Mouse (Mus musculus): ENCODE data around the gene Fahd1.

Gene Fahd1

DNA sequence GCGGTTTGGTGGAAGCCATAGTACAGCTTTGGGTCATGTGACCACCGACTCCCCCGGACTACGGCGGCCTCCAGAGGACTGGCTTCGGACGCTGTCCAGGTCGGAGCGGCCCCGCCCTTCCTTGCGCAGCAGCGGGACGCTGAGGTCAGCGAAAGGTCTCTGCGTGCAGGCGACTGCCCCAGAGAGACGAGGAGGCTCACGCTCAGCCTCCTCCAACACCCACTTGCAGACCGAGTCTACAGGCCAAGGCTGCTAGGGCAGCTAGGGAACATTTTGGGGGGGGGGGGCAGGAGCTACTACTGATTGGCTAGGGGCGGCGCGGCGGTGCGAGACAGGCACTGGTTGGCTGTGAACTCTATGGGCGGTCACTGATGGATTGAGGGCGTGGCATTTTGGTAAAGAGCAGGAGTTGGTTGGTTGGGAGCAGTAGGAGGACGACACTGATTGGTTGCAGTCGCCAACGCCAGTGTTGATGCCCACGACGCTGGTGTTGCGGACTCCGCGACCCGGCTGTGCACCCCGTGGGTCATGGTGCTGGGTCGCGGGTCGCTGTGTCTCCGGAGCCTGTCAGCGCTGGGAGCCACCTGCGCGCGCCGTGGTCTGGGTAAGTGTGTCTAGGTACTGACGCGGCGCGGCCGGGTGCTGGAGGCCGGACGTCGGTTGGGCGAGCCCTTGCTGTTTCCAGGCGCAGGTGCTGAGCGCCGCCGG is at the start of gene Fahd1:
Gene Fahd1, minus strand, starts transcription at position 300 of the 708 bp plus-strand sequence.
- peak; percentile 87 for DNase-seq

DNA sequence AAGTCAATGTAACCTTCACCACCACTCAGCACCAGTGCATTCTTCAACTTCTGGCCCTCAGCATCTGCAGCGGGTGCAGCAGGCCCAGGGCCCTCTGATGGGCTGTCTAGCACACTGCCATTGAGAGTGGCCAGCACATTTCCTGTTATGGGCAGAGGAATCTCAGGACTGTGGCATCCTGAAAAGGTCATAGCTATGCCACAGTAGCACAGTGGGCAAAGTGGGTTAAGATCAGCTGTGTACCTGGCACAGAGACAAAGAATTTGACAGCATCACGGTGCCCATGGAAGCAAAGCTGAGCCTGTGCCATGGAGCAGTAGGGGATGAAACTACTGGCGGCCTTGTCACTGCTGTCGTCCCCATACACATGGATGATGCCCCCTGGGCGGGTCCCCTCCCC is 49.0 kb upstream of the Fahd1 start:
- DNase-seq: no peak

DNA sequence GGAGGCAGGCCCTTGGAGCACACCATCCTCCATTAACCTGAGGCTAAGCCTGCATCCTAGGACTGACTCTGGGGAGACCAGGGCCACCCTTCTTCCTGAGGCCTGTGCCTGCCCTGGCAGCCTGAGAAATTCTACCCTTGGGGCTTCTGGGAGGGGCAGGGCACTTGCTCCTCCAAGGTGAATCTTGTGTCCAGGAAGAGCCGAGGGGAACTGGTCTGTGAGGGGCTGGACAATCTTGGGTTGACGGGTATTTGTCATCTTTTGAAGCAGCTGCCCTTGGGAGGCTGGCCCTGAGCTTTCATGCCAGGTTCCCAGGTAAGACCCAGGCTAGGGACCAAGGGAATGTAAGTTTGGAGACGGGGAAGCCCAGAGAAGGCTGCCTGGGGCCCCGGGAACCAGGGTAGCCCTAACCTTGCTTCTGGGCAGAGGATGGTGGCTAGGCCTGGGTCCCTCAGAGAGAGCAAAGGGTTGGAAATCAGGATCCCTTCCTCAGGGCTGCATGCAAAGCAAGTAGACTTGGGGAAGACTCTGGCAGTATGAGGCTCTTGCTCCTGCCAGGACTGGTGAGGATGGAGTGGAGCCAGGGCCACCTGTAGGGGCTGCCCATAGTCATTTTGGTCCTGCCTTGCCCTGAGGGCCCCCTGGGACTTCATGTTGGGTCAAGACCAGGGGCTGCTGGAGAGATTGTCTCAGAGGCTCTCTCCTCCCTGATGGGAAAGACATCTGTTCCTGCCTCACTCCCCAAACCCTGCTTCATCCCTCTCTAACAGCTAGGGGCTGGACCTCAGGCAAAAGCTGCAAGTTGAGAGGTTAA is 48.1 kb upstream of the Fahd1 start:
- DNase-seq: no peak

DNA sequence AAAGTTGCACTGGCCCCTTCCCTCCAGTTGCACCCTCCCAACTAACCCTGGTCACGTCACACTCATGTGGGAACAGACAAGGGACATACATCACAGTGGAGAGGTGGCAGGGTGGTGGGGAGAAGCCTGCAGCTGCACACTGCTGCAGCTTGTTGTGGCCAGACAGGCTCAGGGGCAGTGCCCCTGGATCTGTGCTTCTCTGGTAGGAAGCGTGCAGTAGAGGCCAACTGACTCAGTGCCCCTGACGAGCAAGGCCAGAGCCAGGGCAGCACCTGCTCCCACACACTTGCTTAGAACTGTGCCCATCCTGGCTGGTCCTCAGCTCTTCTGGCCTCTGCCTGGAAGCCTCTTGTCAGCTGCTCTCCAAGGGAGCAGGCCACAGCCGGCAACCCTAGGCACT is 47.4 kb upstream of the Fahd1 start:
- DNase-seq: no peak

DNA sequence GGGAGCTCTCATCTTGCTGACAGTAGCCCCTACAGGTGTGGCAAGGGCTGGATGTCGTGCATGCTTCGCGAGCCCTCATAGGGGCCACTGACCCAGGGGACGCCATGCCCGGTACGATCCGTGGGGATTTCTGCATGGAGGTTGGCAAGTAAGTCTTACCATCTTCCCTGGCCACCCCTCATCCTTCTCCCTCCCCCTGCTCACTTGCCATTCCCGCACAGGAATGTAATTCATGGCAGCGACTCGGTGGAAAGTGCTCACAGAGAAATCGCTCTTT is 46.8 kb upstream of the Fahd1 start:
- no peak for DNase-seq

DNA sequence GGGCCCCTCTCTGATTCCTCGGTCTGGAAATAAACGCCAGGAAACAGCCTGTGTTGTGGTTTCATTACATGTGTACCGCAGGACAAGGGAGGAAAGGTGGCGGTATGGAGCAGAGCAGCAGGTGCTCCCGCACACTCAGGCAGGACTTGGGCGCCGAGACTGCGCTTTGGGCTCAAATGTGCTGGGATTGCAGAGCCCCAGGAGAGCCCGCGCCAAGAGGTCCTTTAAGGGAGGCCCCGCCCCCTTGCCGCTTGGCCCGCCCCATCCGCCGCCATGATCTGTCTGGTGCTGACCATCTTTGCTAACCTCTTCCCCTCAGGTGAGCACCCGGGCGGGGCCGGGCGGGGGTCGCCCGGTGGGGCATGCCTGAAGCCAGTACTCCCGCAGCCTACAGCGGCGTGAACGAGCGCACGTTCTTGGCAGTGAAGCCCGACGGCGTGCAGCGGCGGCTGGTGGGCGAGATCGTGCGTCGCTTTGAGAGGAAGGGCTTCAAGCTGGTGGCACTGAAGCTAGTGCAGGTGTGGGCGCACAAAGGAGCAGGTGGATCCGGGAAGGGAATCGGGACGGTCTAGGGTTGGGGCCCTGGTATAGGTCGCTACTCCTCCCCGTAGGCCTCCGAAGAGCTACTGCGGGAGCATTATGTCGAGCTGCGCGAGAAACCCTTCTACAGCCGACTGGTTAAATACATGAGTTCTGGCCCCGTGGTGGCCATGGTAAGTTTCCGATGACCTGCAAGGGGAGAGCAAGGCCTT is 46.3 kb upstream of the Fahd1 start, which contains the start of gene Nme3:
Gene Nme3, plus strand, starts transcription at position 260 of the 752 bp plus-strand sequence.
- DNase-seq: peak; percentile 74

DNA sequence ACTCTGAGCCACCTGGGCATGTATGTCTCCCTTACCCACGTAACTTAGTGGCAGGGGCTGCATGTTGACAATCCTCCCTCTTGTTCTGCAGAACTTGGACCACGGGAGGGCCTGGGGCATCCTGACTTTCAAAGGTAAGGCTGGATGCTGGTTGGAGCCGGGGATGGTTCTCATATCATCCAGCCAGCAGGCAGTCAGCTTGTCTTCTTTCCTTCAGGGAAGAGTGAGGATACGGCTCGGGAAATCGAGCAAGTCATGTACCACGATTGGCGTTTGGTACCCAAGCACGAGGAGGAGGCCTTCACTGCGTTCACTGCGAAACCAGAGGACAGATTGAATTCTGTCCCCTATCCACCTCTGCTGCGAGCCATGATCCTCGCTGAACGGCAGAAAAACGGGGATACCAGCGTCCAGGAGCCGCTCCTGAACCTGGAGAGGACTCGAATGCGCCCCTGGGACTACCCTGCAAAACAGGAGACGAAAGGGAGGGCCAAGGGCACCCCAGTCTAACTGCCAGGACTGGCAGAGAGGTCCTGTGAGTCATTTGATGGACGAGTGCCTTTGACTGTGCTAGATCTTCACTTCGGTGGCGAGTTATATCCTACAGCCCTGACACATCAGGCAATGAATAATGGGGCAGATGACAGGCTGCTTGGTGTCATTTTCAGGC is 45.5 kb upstream of the Fahd1 start:
- DNase-seq: no peak

DNA sequence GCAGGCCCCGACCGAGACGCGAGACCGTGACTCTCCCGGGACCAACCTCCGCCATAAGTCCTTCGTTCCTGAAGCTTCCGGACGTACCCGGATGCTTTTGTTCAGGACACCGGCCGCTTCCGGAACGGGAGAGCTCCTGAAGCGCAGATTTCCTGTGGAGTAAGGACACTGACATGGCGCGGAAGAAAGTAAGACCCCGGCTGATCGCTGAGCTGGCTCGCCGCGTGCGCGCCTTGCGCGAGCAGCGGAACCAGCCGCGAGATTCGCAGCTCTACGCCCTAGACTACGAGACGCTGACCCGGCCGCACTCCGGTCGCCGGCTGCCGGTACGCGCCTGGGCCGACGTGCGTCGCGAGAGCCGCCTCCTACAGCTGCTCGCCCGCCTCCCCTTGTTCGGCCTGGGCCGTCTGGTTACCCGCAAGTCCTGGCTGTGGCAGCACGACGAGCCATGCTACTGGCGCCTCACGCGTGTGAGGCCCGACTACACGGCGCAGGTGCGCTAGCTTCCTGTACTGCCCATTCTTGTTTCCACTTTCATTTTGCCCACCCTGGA is 44.9 kb upstream of the Fahd1 start, which contains the start of the genes Eme2 and Mrps34:
Gene Eme2, minus strand, starts transcription at position 93 of the 553 bp plus-strand sequence.
Gene Mrps34, plus strand, starts transcription at position 122 of the 553 bp plus-strand sequence.
- DNase-seq: peak; percentile 79

DNA sequence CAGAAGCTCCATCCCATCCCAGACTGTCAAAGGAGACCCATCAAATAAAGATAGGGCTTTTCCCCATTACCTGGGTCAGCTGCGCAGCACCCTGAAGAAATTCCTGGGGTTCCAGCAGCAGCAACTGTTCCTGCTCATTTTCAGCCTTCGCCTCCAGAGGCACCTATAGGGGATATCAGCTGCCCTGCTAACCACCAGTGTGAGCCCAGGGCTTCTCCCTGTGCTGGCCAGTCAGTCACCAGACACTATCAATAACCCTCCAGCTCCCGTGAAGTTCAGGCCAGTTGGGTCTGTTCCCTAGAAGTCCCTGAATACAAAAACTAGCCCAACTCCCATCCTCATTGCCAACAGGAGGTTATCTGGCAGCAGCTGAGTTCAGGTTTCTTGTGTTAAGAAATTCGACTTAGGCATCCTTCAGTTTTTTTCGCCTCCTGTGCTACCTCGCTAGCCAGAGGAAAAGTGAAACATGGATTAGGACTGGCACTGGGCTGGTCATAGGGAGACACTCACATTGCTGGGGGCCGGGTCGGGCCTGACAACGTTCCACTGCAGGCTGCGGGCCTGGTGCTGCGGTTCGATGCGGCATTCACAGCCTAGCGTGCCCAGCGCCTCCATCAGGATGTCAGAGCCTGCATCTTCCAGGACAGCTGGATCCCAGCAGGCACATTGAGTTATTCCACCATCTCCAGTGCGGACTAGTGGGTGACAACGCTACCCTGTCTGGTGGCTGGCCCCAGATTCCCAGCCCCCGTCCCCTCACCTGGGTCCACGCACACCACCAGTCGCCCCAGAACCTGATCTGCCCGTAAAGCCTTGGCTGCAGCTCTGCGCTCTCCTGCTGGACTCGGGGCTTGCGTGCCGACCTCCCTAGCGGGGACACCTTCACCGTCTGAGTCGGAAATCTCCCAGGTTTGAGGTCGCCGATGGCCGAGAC is 44.2 kb upstream of the Fahd1 start:
- no peak for DNase-seq

DNA sequence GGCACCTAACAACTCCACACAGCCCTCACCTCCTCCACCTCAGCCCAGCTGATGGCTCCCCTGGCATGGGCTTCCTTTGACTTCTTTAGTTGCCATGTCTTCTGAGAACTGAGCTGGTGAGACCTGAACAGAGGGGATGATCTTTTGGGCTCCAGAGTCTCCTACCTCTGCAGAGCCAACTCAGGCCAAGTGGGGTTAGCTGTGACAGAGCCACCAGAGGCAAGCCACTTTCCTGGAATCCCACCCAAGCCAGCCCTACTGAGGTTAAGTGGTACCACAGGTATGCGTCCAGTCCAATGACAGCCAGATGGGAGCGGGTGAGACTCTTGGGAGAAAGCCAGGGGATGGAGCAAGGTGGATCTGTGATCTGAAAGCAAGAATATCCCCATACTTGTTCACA is 43.1 kb upstream of the Fahd1 start:
- DNase-seq: no peak

DNA sequence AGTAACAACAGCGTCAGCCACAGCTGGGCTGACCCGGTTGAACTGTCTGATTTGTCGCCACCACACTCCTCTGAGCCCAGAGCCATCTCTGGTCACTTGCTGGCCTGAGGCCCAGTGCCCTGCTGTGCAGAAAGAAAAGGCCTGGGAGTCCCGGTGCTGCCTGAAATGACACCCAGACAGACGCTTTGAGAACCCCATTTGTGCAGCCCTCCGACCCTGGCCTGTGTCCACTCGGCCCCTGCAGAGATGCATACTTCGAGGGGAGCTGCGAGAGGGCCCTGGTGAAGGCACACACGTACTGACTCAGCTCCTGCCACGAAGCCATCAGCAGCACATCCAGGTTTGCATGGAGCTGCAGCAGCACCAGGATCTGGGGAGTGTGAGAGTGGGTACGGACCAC is 42.6 kb upstream of the Fahd1 start:
- DNase-seq: no peak

DNA sequence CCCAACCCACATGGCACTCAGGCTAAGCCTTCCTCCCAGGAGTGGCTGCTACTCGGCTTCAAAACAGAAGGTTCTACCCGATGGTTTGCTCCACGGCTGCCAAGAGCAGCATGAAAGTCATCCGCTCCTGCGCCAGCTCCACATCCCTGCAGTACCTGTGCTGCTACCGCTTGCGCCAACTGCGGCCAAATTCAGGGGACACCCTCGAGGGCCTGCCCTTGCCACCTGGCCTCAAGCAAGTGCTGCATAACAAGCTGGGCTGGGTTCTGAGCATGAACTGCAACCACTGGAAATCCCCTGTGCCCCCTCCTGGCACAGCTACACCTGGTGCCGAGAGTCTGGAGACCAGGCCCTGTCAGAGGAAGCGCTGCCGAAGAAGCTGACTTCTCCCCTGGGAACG is 41.2 kb upstream of the Fahd1 start:
- no peak for DNase-seq

DNA sequence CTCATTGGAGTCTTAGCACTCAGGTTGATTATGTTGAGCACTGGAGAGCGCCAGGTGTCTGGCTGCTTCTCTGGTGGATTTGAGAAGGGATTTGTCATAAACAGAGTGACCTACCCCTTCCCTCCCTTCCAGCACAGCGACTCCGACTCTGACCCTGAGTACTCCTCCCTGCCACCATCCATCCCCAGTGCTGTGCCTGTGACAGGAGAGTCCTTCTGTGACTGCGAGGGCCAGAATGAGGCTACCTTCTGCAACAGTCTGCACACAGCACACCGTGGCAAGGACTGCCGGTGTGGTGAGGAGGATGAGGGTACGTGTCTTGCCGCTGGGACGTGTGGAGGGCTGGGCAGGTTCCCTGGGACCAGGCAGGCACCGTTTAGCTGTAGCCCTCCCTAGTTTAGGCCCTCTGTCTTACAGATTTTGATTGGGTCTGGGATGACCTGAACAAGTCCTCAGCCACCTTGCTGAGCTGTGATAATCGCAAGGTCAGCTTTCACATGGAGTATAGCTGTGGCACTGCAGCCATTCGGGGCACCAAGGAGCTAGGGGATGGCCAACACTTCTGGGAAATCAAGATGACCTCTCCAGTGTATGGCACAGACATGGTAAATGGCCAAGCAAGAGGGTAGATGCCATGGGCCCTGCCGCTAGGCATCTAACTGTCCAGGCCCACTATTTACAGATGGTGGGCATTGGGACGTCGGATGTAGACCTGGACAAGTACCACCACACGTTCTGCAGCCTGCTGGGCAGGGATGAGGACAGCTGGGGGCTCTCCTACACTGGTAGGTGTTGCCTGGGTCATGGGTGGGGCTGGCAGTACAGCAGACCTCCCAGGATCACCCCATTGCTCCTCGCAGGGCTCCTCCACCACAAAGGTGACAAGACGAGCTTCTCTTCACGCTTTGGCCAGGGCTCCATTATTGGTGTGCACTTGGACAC is 40.3 kb upstream of the Fahd1 start:
- no peak for DNase-seq

DNA sequence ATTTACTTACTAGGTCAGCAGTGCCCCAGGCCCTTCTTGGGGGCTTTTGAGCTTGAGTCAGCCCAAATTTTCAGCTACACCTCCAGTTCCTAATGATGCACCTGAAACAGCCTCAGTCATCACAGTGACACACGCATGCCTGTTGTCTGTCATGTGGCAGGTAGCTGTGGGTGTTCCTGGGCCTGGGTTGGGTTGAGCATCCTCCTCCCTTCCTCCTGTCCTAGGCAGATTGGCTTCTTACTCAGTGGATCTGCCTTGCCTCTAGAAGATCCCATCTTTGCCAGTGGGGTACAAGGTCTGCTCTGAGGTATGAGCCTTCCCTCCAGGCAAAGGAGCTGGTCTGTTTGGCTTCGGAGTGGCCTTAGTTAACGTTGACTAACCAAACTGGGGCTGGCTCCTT is 38.7 kb upstream of the Fahd1 start:
- DNase-seq: no peak

DNA sequence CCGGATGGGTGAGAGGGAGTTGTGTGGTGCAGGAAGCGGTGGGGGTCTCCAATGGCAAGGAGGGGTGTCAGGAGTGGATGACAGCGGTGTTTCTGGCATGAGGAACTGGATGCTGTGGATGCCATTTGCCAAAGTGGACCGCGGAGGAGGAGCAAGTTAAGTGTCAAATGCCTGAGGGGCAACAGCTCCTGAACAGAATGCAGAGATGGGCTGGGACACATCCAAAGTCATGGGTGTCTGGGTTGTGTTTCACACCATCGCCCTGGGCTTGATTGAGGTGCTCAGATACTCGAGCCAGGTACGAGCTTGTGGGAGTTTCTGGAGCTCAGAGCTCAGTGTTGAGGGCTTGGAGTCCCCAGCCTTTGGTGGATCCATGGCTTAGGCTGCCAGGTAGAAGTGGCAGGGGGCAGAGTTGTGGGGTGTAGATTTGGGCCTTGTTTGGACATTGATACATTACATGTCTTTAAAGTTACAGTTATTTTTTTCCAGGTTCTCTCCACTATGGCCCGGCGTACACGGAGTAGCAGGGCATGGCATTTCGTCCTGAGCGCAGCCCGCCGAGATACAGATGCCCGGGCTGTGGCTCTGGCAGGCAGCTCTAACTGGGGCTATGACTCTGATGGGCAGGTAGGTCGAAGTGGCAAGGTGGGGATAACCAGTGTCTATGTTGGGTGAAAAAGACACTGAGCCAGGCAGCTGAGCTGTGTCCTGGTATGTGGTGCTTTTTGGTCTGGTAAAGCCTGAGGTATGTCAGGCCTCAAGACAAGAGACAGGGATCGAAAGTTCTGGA is 37.3 kb upstream of the Fahd1 start:
- no peak for DNase-seq

DNA sequence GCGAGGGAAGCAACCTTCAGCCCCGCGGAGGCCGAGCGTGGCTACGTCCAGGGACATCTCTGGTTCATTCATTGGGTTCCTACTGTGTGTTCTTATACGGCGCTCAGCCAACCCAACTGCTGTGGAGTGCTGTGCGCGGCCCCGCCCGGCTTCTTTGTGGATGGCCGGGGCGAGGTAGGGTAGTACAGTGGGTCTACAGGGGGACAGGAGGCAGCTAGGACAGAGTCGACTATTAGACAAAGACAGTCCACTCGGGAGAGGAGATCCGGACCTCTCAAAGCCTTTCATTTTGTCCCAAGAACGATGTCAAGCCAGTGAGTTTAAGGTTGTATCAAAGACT is 36.7 kb upstream of the Fahd1 start:
- DNase-seq: no peak

DNA sequence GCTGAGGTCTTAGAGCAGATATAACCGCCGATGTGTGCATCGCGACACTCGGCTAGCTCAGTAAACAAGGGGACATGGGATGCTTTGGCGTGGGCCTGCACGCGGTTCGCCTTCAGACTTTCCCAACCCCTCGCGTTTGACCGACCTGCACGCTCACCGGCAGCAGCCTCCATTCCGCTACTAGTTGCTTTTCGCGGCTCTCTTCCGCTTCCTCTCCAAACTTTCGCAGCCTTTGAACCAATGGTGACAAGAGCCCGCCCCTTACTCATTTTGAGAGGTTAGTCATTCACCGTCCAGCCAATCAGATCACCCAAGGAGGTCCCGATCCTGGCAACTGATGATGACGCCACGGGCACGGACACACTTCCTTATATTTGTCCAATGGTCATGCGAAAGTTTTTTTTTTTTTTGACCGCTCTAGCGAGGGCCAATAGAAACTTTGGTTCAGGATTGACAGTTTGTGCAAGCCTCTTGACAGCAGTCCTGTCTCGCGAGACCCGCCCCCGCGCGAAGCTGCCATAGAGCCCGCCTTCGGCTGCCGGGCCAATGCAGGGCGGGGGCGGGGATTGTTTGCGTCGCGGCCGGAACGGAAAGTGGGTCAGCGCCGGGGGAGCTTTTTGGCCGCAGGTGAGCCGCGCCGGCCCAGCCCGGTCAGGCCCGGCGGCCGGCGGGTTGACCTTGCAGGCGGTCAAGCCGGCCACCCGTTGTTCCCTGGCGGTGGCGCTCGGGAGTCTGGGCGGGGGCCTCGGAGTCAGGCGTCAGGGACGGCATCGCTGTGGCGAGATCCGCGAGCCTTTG is 36.2 kb upstream of the Fahd1 start, which contains the start of the genes Nubp2 and Spsb3:
Gene Nubp2, minus strand, starts transcription at position 216 of the 798 bp plus-strand sequence.
Gene Spsb3, plus strand, starts transcription at position 510 of the 798 bp plus-strand sequence.
- DNase-seq: peak; percentile 97

DNA sequence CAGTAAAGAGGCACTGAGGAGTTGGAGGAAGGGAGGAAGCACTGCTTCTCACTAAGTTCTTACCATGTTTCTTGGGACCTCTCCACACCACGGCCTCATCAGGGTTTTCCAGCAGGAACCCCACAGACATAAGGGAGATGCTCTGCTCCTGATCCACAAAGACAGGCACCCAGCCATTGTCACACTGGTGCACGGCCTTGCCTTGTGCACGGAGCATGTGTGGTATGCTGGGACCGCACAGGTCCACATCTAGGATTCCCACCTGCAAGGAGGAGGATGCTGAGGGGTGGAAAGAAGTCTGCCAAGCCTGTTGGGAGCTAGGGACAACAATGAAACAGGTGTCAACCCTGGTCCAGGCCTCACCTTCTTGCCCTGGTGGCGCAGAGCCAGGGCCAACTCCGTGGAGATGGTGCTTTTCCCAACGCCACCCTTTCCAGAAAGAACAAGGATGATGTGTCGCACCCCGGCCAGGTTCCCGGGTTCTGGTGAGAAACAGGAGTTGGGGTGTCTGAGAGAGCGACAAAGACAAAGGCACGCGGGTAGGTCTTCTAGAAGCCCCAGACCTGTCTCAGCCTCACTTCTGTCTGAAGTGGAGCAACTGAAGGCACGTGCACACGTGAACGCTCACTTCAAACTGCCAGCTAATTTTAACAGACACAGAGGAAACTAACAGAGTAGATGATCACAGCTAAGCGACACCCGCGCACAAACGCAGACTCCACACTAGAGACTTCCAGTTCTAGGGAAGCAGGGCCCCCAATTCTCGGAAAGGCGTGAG is 35.4 kb upstream of the Fahd1 start:
- no peak for DNase-seq
